Mouse (Mus musculus): Measurements from ENCODE around the gene Myh7.
"Not testable (repeated sequence)": the region's sequence is repeated elsewhere in the genome, so short reads cannot be mapped to it uniquely, and the experiment has no call there.

Gene Myh7

DNA sequence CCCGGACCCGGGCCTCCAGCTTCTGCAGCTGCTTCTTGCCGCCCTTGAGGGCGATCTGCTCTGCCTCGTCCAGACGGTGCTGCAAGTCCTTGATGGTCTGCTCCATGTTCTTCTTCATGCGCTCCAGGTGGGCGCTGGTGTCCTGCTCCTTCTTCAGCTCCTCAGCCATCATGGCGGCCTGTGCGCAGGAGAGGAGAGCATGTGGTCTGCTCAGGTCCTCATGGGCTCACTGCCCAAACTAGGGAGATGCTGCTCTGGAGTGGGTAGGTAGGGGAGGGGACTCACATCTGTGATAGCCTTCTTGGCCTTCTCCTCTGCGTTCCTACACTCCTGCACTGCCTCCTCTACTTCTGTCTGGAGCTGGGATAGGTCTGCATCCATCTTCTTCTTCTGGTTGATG lies 21.6 kb downstream of the Myh7 start:
- DNase-seq (ENCODE audit: low read depth in 2 of 2, low spot score in 2 of 2), result not testable (repeated sequence)

DNA sequence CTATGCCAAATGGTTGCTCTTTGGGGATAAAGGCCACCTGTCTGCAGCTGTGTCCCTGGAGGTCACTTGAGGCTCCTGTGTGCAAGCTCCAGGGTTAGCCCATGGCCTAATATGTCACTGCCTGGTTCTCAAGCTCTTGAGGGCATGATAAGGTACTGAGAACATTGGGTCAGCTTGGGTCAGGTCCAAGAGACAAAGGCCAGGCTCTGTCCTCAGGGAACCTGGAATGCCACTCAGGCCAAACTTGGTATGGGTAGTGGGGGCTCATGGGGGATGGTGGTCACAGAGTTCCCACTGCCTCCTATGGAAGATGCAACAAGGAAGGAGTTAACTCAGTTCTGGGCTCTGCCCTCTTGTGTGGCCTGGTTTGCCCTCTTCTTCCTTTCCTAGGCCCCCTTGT lies 26.1 kb downstream of the Myh7 start:
- no peak for DNase-seq (ENCODE audit: low read depth in 2 of 2, low spot score in 2 of 2)

DNA sequence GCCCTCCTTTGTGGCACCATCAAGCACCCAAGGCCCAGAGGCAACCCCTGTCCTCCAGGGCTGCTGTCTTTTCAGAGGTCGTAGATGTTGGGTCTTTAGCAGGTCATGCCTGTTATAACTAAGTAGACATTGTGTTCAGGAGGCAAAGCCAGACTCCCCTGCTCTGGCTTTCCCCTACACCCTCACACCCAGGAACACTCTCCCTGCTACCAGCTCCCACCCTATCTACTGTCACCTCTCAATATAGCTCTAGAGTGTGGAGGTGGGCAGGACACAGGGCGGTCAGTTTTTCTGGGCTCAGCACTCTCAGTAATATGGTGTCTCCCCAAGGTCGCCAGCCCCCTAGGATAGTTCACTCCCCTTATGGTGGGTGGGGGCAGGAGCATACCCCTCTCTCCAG lies 26.6 kb downstream of the Myh7 start:
- DNase-seq (ENCODE audit: low read depth in 2 of 2, low spot score in 2 of 2), result no peak

GRCm38 (mm10) chr14:54966320-54966977 lies 28.0 kb downstream of the Myh7 start, which contains the start of gene Myh6:
Gene Myh6, minus strand, starts transcription at chr14:54966927.
- DNase-seq (ENCODE audit: low read depth in 2 of 2, low spot score in 2 of 2), result no peak

- DNase-seq (ENCODE audit: low read depth in 2 of 2, low spot score in 2 of 2), result no peak
Observed at GRCm38 (mm10) chr14:54965631-54966030, 28.8 kb downstream of the Myh7 start.

GRCm38 (mm10) chr14:54965044-54965443 lies 29.4 kb downstream of the Myh7 start:
- DNase-seq (ENCODE audit: low read depth in 2 of 2, low spot score in 2 of 2), result no peak

GRCm38 (mm10) chr14:54963727-54964126 lies 30.7 kb downstream of the Myh7 start:
- no peak for DNase-seq (ENCODE audit: low read depth in 2 of 2, low spot score in 2 of 2)

DNA sequence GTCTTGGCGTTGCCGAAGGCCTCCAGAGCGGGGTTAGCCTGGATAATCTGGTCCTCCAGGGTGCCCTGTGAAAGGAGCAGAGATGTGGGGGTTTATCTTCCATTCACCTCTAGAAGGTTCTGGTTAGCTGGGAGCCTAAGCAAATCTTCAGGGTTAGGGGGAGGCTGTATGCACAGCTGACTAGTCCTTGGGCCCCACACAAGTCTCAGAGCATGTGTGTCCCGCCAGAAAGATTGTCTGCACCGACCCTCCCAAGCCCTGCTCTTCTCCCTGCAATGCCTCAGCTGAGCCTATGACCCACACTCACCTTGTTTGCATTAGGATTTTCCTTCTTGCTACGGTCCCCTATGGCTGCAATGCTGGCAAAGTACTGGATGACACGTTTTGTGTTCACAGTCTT lies 31.7 kb downstream of the Myh7 start:
- no peak for DNase-seq (ENCODE audit: low read depth in 2 of 2, low spot score in 2 of 2)

DNA sequence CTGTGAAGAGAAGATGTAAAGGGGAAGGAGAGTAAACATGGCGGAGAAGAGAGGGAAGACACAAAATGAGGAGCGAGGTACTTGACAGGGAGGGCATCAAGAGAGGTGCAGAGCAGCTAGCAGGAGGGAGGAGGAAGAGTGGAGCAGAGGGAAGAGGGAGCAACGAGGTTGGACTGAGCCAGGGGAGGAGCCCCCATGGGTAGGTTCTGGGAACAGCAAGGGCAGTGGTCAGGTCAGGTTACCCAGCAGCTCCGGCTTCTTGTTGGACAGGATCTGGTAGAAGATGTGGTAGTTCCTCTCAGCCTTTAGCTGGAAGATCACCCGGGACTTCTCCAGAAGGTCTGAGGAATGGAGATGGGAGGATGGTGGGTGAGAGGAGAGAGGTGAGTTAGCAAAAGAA lies 32.9 kb downstream of the Myh7 start:
- DNase-seq (ENCODE audit: low read depth in 2 of 2, low spot score in 2 of 2), result no peak

DNA sequence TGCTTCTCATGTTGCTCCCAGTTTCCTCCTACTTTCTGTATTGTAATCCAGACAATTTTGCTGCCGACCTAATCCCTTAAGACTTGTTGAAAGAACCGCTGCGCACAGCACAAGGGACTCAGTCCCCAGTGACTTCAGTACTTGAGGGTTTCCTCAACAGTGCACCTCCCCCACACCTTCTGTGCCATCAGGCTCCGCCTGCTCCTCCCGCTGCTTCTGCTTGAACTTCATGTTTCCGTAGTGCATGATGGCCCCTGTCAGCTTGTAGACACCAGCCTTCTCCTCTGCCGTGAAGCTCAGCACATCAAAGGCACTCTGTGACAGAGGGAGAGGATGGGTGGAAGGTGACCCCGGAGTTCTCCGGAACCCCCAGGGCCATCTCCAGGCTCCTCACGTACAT lies 33.7 kb downstream of the Myh7 start:
- DNase-seq (ENCODE audit: low read depth in 2 of 2, low spot score in 2 of 2), result no peak

DNA sequence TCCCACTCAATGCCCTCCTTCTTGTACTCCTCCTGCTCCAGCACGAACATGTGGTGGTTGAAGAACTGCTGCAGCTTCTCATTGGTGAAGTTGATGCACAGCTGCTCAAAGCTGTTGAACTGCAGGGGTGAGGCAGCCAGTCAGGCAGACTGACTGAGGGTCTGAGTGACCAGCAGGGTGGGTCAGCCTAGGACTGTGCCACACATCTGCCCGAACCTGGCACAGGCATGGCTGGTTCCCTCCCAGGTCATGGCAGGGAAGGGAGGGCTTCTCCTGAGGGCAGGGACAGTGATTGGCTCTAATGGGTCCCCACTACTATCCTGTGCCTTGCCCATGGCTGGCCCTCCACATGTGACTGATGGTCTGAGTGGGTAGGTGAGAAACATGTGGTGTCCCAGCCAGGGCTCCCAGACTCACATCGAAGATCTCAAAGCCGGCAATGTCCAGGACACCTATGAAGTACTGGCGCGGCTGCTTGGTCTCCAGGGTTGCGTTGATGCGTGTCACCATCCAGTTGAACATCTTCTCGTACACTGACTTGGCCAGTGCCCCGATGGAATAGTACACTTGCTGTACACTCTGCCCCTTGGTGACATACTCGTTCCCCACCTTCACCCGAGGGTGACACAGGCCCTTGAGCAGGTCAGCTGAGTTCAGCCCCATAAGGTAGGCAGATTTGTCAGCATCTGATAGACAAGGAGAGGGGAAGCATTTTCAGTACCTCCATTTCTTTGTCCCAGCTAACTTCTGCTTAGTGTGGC lies 34.4 kb downstream of the Myh7 start:
- not testable (repeated sequence) for DNase-seq (ENCODE audit: low read depth in 2 of 2, low spot score in 2 of 2)

DNA sequence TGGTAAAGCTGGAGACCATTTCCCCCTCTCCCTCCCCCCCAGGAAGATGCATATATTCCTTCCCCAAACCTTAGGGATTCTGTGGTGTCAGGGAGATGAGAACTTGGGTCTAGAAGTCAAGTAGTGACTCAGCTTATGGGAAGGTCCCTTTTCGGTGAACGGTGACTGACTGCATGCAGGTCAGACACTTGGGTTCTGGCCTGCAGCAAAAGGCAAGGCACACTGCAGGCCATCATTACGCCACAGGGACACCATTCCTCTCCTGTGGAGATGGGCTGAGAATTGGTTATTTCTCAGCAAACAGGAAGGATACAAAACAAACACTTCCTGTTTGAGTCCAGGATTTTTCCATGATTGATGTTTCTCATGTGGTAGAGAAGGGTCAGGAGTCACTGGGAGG lies 35.2 kb downstream of the Myh7 start:
- no peak for DNase-seq (ENCODE audit: low read depth in 2 of 2, low spot score in 2 of 2)

DNA sequence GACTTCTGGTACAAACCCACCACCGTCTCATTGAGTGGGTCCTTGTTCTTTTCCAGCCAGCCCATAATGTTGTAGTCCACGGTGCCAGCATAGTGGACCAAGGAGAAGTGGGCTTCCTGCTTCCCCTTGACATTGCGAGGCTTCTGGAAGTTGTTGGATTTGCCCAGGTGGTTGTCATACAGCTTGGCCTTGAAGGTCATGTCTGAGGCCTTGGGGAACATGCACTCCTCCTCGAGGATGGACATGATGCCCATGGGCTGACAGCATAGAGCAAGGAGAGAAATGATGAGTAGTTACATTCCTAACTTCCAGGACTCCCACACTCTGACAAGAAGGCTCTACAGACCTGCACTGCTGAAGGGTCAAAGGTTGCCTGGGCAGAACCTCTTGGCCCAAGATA lies 35.9 kb downstream of the Myh7 start:
- no peak for DNase-seq (ENCODE audit: low read depth in 2 of 2, low spot score in 2 of 2)

DNA sequence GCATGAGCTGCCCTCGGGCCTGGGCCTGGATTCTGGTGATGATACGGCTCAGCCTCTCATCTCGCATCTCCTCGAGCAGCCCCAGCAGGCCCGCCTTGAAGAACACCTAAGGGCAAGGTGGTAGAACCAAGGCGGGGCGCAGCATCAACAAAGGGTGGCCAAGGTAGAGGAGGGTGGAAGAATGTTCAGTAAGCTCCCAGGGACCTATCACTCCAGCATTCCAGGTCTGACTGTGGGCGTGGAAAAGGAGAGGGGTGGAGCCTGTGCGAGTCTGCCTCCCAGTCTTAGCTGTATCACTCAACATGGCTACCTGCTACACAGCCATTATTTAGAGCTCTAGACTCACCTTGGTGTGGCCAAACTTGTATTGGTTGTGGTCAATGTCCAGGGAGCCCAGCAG lies 37.9 kb downstream of the Myh7 start:
- DNase-seq (ENCODE audit: low read depth in 2 of 2, low spot score in 2 of 2), result no peak

- DNase-seq (ENCODE audit: low read depth in 2 of 2, low spot score in 2 of 2), result no peak
Observed at GRCm38 (mm10) chr14:54955481-54955880, 38.9 kb downstream of the Myh7 start.

DNA sequence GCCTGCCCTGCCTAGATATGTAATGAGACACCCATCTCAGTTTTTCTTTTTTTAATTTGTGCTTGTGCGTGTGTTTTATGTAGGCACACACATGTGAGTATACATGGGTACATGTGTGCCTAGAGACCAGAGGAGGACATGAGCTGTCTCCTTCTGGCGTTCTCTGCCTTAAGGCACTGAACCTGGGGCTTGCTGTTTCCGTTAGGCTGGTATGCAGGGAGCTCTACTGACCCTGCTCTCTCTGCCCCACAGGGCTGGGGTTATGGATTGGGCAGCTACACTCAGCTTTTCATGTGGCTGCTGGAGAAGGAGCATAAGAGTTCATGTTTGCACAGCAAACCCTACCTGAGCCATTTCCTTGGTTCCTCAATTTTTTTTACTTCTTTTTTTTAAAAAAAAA lies 40.0 kb downstream of the Myh7 start:
- DNase-seq (ENCODE audit: low read depth in 2 of 2, low spot score in 2 of 2), result no peak

GRCm38 (mm10) chr14:54953664-54954206 lies 40.7 kb downstream of the Myh7 start:
- no peak for DNase-seq (ENCODE audit: low read depth in 2 of 2, low spot score in 2 of 2)

DNA sequence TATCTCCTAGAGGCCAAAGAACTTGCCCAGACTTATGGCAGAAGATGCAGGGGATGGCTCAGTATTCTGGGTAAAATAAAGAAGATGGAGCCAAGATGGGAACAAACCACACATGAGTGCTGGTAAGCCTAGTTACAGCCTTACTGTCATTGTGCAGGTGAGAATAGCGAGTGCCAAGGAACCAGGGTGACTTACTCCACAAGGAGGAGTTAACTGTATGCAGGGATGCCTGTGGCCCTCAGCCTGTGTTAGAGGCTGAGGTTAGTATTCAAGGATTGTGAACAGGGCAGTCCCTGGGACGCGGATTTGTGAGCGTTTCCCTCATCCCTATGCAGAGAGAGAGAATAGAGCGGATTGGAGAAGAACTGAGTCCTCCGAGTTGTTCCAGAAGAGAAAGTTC lies 42.8 kb downstream of the Myh7 start:
- DNase-seq (ENCODE audit: low read depth in 2 of 2, low spot score in 2 of 2), result no peak

DNA sequence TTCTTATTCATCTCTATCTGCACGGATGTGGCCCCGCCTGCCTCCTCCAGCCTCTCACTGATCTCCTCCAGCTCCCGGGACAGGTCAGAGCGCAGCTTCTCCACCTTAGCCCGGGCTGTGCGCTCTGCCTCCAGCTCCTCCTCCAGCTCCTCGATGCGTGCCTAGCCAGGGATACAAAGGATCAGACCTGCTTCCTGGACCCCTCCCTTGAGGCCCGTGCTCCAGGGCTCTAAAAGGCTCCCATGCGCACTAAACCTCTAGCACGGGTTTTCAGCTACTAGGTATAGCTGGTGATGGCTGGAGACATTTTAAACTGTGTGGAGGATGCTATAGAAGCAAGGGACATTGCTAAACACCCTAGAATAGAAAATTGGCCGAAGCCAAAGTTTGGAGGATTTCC lies 43.9 kb downstream of the Myh7 start:
- no peak for DNase-seq (ENCODE audit: low read depth in 2 of 2, low spot score in 2 of 2)

GRCm38 (mm10) chr14:54948781-54949180 lies 45.6 kb downstream of the Myh7 start:
- DNase-seq (ENCODE audit: low read depth in 2 of 2, low spot score in 2 of 2), result no peak

GRCm38 (mm10) chr14:54947008-54947407 lies 47.4 kb downstream of the Myh7 start:
- DNase-seq (ENCODE audit: low read depth in 2 of 2, low spot score in 2 of 2), result not testable (repeated sequence)

DNA sequence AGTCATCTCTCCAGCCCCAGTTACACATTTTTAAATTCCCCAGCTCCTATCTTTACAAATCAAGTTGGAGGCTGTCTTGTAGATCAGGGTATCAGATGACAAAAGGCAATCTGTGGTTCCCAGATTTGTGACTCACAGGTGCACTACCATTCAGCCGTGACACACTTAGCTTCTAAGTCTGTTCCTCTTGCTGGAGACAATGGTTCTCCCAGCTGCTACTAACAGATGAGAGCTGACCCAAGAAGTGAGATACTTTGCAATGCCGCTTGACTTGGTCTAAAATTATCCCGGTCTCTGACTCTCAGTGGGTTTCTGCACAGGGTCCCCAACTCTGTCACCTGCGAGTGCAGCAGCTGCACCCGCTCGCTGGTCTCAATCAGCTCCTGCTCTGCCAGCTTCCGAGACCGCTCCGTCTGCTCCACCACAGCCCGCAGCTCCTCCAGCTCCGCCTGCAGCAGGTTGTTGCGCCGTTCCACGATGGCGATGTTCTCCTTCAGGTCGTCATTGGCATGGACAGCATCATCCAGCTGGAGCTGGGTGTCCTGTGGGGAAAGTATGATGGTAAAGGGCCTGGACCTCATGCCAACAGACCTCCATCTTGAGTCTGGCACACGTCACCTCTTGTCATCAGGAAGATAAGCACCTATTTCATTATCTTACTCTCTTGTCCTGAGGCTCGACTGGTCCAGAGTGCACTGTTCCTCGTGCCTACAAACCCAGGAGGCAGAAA lies 48.3 kb downstream of the Myh7 start:
- no peak for DNase-seq (ENCODE audit: low read depth in 2 of 2, low spot score in 2 of 2)

Measured in CD8-positive naive resting alpha-beta T cell, adult 2 months (primary cell).